Mouse (Mus musculus) adrenal gland, postnatal 14 days (tissue): ENCODE data around the gene A330070K13Rik. TPM values are rescaled to one million over a fixed set of nuclear protein-coding genes. Genes with fewer than 3 reads are reported as not detected.

Source experiments
- DNase-seq: peaks from one replicate; pipeline ENCODE4 v3.0.0; 2021; ENCODE audit warnings: mixed read lengths
- total RNA-seq: library from RNA; stranded (reverse); gene quantifications from 2 replicates; pipeline ENCODE4 v1.2.3, GENCODE M21; 2021

Gene A330070K13Rik
- total RNA-seq, 1 experiment from 2014 or later, result not detected

- DNase-seq, result no peak
Measured at GRCm38 (mm10) chr5:130329889-130330288, 54.5 kb downstream of the A330070K13Rik start.

Other genes with a start within 250 kb of the A330070K13Rik start
- gene Kctd7, start 239.8 kb downstream of the A330070K13Rik start, total RNA-seq, result 8.7 and 10.0 TPM in 2 replicates
- 40.6 and 42.7 TPM in 2 replicates for gene Rabgef1, start 212.8 kb downstream of the A330070K13Rik start, total RNA-seq
- gene Tmem248, start 167.6 kb downstream of the A330070K13Rik start, total RNA-seq, result 46.4 and 51.7 TPM in 2 replicates
- 77.1 and 87.0 TPM in 2 replicates for gene Sbds, start 129.1 kb downstream of the A330070K13Rik start, total RNA-seq
- gene Tyw1, start 129.0 kb downstream of the A330070K13Rik start, total RNA-seq, result 23.7 and 24.4 TPM in 2 replicates
- 29.7 and 35.2 TPM in 2 replicates for gene Caln1, start 15.2 kb downstream of the A330070K13Rik start, total RNA-seq